Mouse (Mus musculus): ENCODE measurements around the gene Sh3bgrl3. TPM values are rescaled to one million over a fixed set of nuclear protein-coding genes. Genes with fewer than 3 reads are reported as not detected.
A peak's percentile ranks its signal among the peaks of the same experiment; 100 is the strongest.

Gene Sh3bgrl3
- polyA plus RNA-seq, 2 experiments: 325 to 532 TPM

GRCm38 (mm10) chr4:134138857-134139256 lies 10.3 kb upstream of the Sh3bgrl3 start:
- WGBS: 89% methylated on average over 2 of the region's 2 CpGs
- ATAC-seq (ENCODE audit: low FRiP score, low read depth) (no peak), DNase-seq (ENCODE audit: low spot score) (no peak)
- Histone ChIP-seq H3K36me3 (ENCODE audit: control insufficient read depth, insufficient read depth, low read length) (peaks cover 7% of the 10 kb centered on the region), H3K27me3 (ENCODE audit: control insufficient read depth, insufficient read depth, low read length) (no peaks in the 10 kb centered on the region), H3K4me2 (replicated peaks; ENCODE audit: low read depth, low read length, severe bottlenecking) (no peak overlapping the region), H3K9me3 (ENCODE audit: control insufficient read depth, low read length) (no peaks in the 10 kb centered on the region), H3K4me1 (ENCODE audit: control insufficient read depth, insufficient read depth, low read length) (peaks cover 7% of the 10 kb centered on the region), H3K27ac (replicated peaks; ENCODE audit: low read depth, low read length) (no peak overlapping the region), H3K9ac (ENCODE audit: low read depth, low read length, severe bottlenecking) (no peak overlapping the region), H3K4me3 (replicated peaks; ENCODE audit: low read length) (no peak overlapping the region)
- no peak for TF ChIP-seq POLR2A (IDR thresholded peaks at IDR 0.05; ENCODE audit: borderline replicate concordance, extremely low read depth, insufficient read depth, insufficient read length)

- H3K4me3 ChIP-seq (replicated peaks; ENCODE audit: low read length): no peak overlapping the region
- H3K9ac ChIP-seq (ENCODE audit: low read depth, low read length, severe bottlenecking): no peak overlapping the region
- no peak overlapping the region for H3K27ac ChIP-seq (replicated peaks; ENCODE audit: low read depth, low read length)
- H3K9me3 ChIP-seq (ENCODE audit: control insufficient read depth, low read length): no peaks in the 10 kb centered on the region
- peaks cover 13% of the 10 kb centered on the region for H3K36me3 ChIP-seq (ENCODE audit: control insufficient read depth, insufficient read depth, low read length)
- 16% methylated on average over 3 of the region's 3 CpGs for WGBS
- TF ChIP-seq POLR2A (IDR thresholded peaks at IDR 0.05; ENCODE audit: borderline replicate concordance, extremely low read depth, insufficient read depth, insufficient read length): no peak
- H3K4me2 ChIP-seq (replicated peaks; ENCODE audit: low read depth, low read length, severe bottlenecking): no peak overlapping the region
- DNase-seq (ENCODE audit: low spot score): no peak
- H3K27me3 ChIP-seq (ENCODE audit: control insufficient read depth, insufficient read depth, low read length): no peaks in the 10 kb centered on the region
- ATAC-seq (ENCODE audit: low FRiP score, low read depth): no peak
- peaks cover 7% of the 10 kb centered on the region for H3K4me1 ChIP-seq (ENCODE audit: control insufficient read depth, insufficient read depth, low read length)
Measured at GRCm38 (mm10) chr4:134136280-134136926, 7.8 kb upstream of the Sh3bgrl3 start.

GRCm38 (mm10) chr4:134132519-134133095 lies 4.0 kb upstream of the Sh3bgrl3 start:
- Histone ChIP-seq H3K36me3 (ENCODE audit: control insufficient read depth, insufficient read depth, low read length) (peaks cover 17% of the 10 kb centered on the region), H3K27me3 (ENCODE audit: control insufficient read depth, insufficient read depth, low read length) (no peaks in the 10 kb centered on the region), H3K4me2 (replicated peaks; ENCODE audit: low read depth, low read length, severe bottlenecking) (no peak overlapping the region), H3K9ac (ENCODE audit: low read depth, low read length, severe bottlenecking) (no peak overlapping the region), H3K4me3 (replicated peaks; ENCODE audit: low read length) (no peak overlapping the region), H3K27ac (replicated peaks; ENCODE audit: low read depth, low read length) (no peak overlapping the region), H3K9me3 (ENCODE audit: control insufficient read depth, low read length) (no peaks in the 10 kb centered on the region), H3K4me1 (ENCODE audit: control insufficient read depth, insufficient read depth, low read length) (peaks cover 19% of the 10 kb centered on the region)
- ATAC-seq (ENCODE audit: low FRiP score, low read depth) (no peak), DNase-seq (ENCODE audit: low spot score) (no peak)
- 74% methylated on average over 8 of the region's 8 CpGs for WGBS
- no peak for TF ChIP-seq POLR2A (IDR thresholded peaks at IDR 0.05; ENCODE audit: borderline replicate concordance, extremely low read depth, insufficient read depth, insufficient read length)

- Histone ChIP-seq H3K4me2 (replicated peaks; ENCODE audit: low read depth, low read length, severe bottlenecking) (no peak overlapping the region), H3K4me1 (ENCODE audit: control insufficient read depth, insufficient read depth, low read length) (peaks cover 24% of the 10 kb centered on the region), H3K27me3 (ENCODE audit: control insufficient read depth, insufficient read depth, low read length) (no peaks in the 10 kb centered on the region), H3K27ac (replicated peaks; ENCODE audit: low read depth, low read length) (no peak overlapping the region), H3K36me3 (ENCODE audit: control insufficient read depth, insufficient read depth, low read length) (peaks cover 22% of the 10 kb centered on the region), H3K4me3 (replicated peaks; ENCODE audit: low read length) (no peak overlapping the region), H3K9me3 (ENCODE audit: control insufficient read depth, low read length) (no peaks in the 10 kb centered on the region), H3K9ac (ENCODE audit: low read depth, low read length, severe bottlenecking) (no peak overlapping the region)
- ATAC-seq (ENCODE audit: low FRiP score, low read depth) (no peak), DNase-seq (ENCODE audit: low spot score) (no peak)
- 85% methylated on average over 3 of the region's 3 CpGs for WGBS
- no peak for TF ChIP-seq POLR2A (IDR thresholded peaks at IDR 0.05; ENCODE audit: borderline replicate concordance, extremely low read depth, insufficient read depth, insufficient read length)
Measured at GRCm38 (mm10) chr4:134132117-134132516, 3.5 kb upstream of the Sh3bgrl3 start.

GRCm38 (mm10) chr4:134129482-134129881 lies 893 bp upstream of the Sh3bgrl3 start:
- Histone ChIP-seq H3K27ac (replicated peaks; ENCODE audit: low read depth, low read length) (peak overlapping the region; percentile 89), H3K9me3 (ENCODE audit: control insufficient read depth, low read length) (no peaks in the 10 kb centered on the region)

More at GRCm38 (mm10) chr4:134129482-134129881, 893 bp upstream of the Sh3bgrl3 start:
- ATAC-seq (ENCODE audit: low FRiP score, low read depth) (no peak), DNase-seq (ENCODE audit: low spot score) (no peak)
- Histone ChIP-seq H3K36me3 (ENCODE audit: control insufficient read depth, insufficient read depth, low read length) (peaks cover 24% of the 10 kb centered on the region), H3K4me2 (replicated peaks; ENCODE audit: low read depth, low read length, severe bottlenecking) (peak overlapping the region; percentile 80), H3K4me3 (replicated peaks; ENCODE audit: low read length) (peak overlapping the region; percentile 87), H3K27me3 (ENCODE audit: control insufficient read depth, insufficient read depth, low read length) (no peaks in the 10 kb centered on the region), H3K4me1 (ENCODE audit: control insufficient read depth, insufficient read depth, low read length) (peaks cover 22% of the 10 kb centered on the region), H3K9ac (ENCODE audit: low read depth, low read length, severe bottlenecking) (peak overlapping the region; percentile 81)
- TF ChIP-seq POLR2A (IDR thresholded peaks at IDR 0.05; ENCODE audit: borderline replicate concordance, extremely low read depth, insufficient read depth, insufficient read length): no peak
- WGBS: 21% methylated on average over 6 of the region's 6 CpGs
